Mouse (Mus musculus) fat pad, adult 2 months (tissue): ENCODE data around the gene Cbx2.

Experiments used
- DNase-seq: peaks from one replicate; pipeline ENCODE4 v3.0.0-alpha.2; 2011; ENCODE audit warnings: low read depth, low spot score; ENCODE audit errors: extremely low read depth

Cbx2 gene

GRCm38 (mm10) chr11:119056301-119057211 lies 33.8 kb downstream of the Cbx2 start:
- no peak for DNase-seq

- no peak for DNase-seq
Measured at GRCm38 (mm10) chr11:119057291-119057690, 34.5 kb downstream of the Cbx2 start.

- DNase-seq: no peak
Measured at GRCm38 (mm10) chr11:119058041-119058995, 35.6 kb downstream of the Cbx2 start.

GRCm38 (mm10) chr11:119059256-119059655 lies 36.5 kb downstream of the Cbx2 start:
- DNase-seq: no peak

GRCm38 (mm10) chr11:119066841-119067240 lies 44.1 kb downstream of the Cbx2 start:
- DNase-seq: no peak

GRCm38 (mm10) chr11:119072239-119072638 lies 49.5 kb downstream of the Cbx2 start:
- no peak for DNase-seq

- DNase-seq: no peak
Measured at GRCm38 (mm10) chr11:119072986-119073385, 50.2 kb downstream of the Cbx2 start.

GRCm38 (mm10) chr11:119073876-119074433 lies 51.2 kb downstream of the Cbx2 start:
- no peak for DNase-seq

GRCm38 (mm10) chr11:119075805-119076204 lies 53.0 kb downstream of the Cbx2 start:
- no peak for DNase-seq

- no peak for DNase-seq
Measured at GRCm38 (mm10) chr11:119077755-119078154, 55.0 kb downstream of the Cbx2 start.

GRCm38 (mm10) chr11:119078691-119079444 lies 56.1 kb downstream of the Cbx2 start:
- DNase-seq: no peak

- DNase-seq: no peak
Measured at GRCm38 (mm10) chr11:119079445-119079837, 56.7 kb downstream of the Cbx2 start.

- no peak for DNase-seq
Measured at GRCm38 (mm10) chr11:119080461-119081147, 57.8 kb downstream of the Cbx2 start.
